Mouse (Mus musculus) ES-E14 (cell line): Measurements from ENCODE around the gene Wbp1l.

ENCODE experiments used
- CHD2 ChIP-seq: IDR thresholded peaks from 2 replicates; pipeline ENCODE4 v1.6.1; 2014; ENCODE audit warnings: mild to moderate bottlenecking, low read depth, low read length, inconsistent platforms
- HCFC1 ChIP-seq: IDR thresholded peaks from 2 replicates; pipeline ENCODE4 v1.6.1; 2012; ENCODE audit warnings: low read length, inconsistent platforms, borderline replicate concordance; ENCODE audit not compliant: insufficient read depth
- MAFK ChIP-seq: IDR thresholded peaks from 2 replicates; pipeline ENCODE4 v1.6.1; 2014; ENCODE audit warnings: mild to moderate bottlenecking, low read depth, low read length, inconsistent platforms; ENCODE audit not compliant: insufficient read depth
- ZC3H11A ChIP-seq: IDR thresholded peaks from 2 replicates; pipeline ENCODE4 v1.6.1; 2012; ENCODE audit warnings: low read depth, mild to moderate bottlenecking, inconsistent platforms, low read length, borderline replicate concordance
- ZNF384 ChIP-seq: IDR thresholded peaks from 2 replicates; pipeline ENCODE4 v1.6.1; 2012; ENCODE audit warnings: low read depth, low read length, inconsistent platforms

- TF ChIP-seq HCFC1 = no peak
- no peak for TF ChIP-seq MAFK
- TF ChIP-seq CHD2 = no peak
- no peak for TF ChIP-seq ZNF384
- TF ChIP-seq ZC3H11A = no peak
These were observed 49.0 kb downstream of the Wbp1l start for GRCm38 (mm10) chr19:46647850-46648249.
